Mouse (Mus musculus): ENCODE measurements around the gene Chmp4b.

DNA sequence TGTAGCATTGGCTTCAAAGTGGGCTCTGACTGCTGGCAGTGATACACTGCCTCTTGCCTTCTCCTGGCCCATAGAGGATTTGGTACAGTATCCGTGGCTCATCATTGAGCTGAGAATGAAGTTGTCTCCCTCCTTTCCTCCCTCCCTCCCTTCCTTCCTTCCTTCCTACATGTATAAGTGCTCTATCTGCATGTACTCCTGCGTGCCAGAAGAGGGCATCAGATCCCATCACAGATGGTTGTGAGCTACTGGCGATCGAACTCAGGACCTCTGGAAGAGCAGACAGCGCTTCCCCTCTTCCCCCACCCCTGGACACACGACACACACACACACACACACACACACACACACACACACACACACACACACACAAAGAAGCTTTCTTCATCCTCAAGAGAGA, 61.6 kb downstream of the Chmp4b start:
- peak; percentile 65 for TF ChIP-seq CTCF (conservative IDR thresholded peaks at IDR 0.05; ENCODE audit: insufficient read depth, insufficient read length, low read depth, low read length)
- TF ChIP-seq POLR2A (IDR thresholded peaks at IDR 0.05; ENCODE audit: low read depth, low read length): no peak

Measured in kidney, adult 2 months (tissue).